Mouse (Mus musculus) lung, embryonic 16.5 days (tissue): ENCODE results near the gene Mark2. TPM values are rescaled to one million over a fixed set of nuclear protein-coding genes. Genes with fewer than 3 reads are reported as not detected.

Source experiments
- ATAC-seq: fragments of 200-750 bp; cut with Nextera tagmentation; 2 replicates; pipeline ENCODE4 v1.8.0; 2017; ENCODE audit warnings: low read depth, mild to moderate bottlenecking, moderate library complexity
- H3K27ac ChIP-seq: fragments of 300-500 bp; sonication (generic); 2 replicates; pipeline ENCODE4 v1.5.1; 2014; ENCODE audit warnings: mild to moderate bottlenecking, control low read depth, low read length
- H3K27me3 ChIP-seq: fragments of 300-500 bp; sonication (generic); 2 replicates; pipeline ENCODE4 v1.6.1; 2014; ENCODE audit warnings: low read depth, low read length, mixed read lengths; ENCODE audit not compliant: control insufficient read depth, insufficient read depth
- H3K36me3 ChIP-seq: fragments of 300-500 bp; sonication (generic); 2 replicates; pipeline ENCODE4 v1.6.1; 2014; ENCODE audit warnings: low read length; ENCODE audit not compliant: control insufficient read depth, insufficient read depth
- H3K4me1 ChIP-seq: fragments of 300-500 bp; sonication (generic); replicated peaks from 2 replicates; pipeline ENCODE4 v1.6.1; 2014; ENCODE audit warnings: low read length, mixed read lengths; ENCODE audit not compliant: control insufficient read depth, insufficient read depth
- H3K4me2 ChIP-seq: fragments of 300-500 bp; sonication (generic); 2 replicates; pipeline ENCODE4 v1.6.1; 2014; ENCODE audit warnings: low read depth, low read length, control low read depth
- H3K4me3 ChIP-seq: fragments of 300-500 bp; sonication (generic); 2 replicates; pipeline ENCODE4 v1.5.1; 2014; ENCODE audit warnings: mild to moderate bottlenecking, low read length, control low read depth
- H3K9ac ChIP-seq: fragments of 300-500 bp; sonication (generic); 2 replicates; pipeline ENCODE4 v1.6.1; 2014; ENCODE audit warnings: low read length, control low read depth
- H3K9me3 ChIP-seq: fragments of 300-500 bp; sonication (generic); 2 replicates; pipeline ENCODE4 v1.6.1; 2016; ENCODE audit warnings: low read length; ENCODE audit not compliant: control insufficient read depth
- WGBS: fragments of 180-500 bp; shearing (Covaris S2); extraction: QIAGEN DNeasy Blood & Tissue Kit; methylation state at CpG from one replicate; pipeline ENCODE4 v1.1.7; 2014; 5-methylcytosine and 5-hydroxymethylcytosine counted together
- polyA plus RNA-seq: library from polyadenylated mRNA; unstranded; fragments of >200 nt; fragmentation: Nextera tagmentation; extraction: Ambion mirVana; gene quantifications from 2 replicates; pipeline ENCODE4 v1.2.1, GENCODE M21; 2015

The Mark2 gene
- polyA plus RNA-seq, 1 experiment from 2014 or later: 33.4 TPM

- peaks cover 22% of the 10 kb centered on the region for H3K36me3 ChIP-seq
- peak overlapping the region; percentile 18; the same call in 1 of the 2 replicates for H3K27ac ChIP-seq
- peaks cover 4% of the 10 kb centered on the region; the same call in 1 of the 2 replicates for H3K9me3 ChIP-seq
- H3K4me1 ChIP-seq: peaks cover 4% of the 10 kb centered on the region
- H3K27me3 ChIP-seq: no peaks in the 10 kb centered on the region
- 60% methylated on average over 7 of the region's 7 CpGs for WGBS
- H3K4me3 ChIP-seq: no peak overlapping the region
- ATAC-seq: no peak
- no peak overlapping the region for H3K9ac ChIP-seq
- no peak overlapping the region for H3K4me2 ChIP-seq
Observed at GRCm38 (mm10) chr19:7276053-7276659, 65.5 kb downstream of the Mark2 start.

DNA sequence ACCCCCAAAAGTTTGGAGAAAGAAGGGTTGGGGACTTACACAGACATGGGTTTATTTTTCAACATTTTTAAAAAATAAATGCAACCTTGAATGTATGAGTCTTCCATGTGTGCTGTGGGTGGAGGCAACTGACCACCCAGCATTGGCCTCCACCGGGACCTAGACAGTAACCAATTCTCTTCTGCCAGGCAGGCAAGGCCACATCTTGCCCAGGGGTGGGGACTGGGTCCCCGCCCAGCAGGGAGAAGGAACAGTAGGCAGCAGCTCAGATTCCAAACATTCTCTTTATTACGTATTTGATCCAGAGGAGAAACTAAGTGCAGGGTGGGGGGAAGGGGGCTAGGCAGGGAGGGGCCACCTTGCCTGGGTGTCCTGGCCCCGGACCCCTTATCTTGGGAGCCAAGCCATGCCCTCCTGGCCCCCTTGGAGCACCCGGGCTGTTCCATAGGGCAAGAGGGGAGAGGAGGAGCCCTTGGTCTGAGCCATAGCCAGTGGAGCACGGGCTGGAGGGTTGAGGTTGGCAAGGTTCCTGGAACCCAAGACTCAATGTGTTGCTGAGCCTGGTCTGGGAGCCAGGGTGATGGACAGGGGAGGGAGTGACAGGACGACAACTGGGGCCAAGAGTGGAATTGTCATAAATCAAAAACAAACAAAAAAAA, 66.4 kb downstream of the Mark2 start:
- Histone ChIP-seq H3K4me2 (no peak overlapping the region), H3K4me1 (peaks cover 4% of the 10 kb centered on the region), H3K9me3 (peaks cover 4% of the 10 kb centered on the region; the same call in 1 of the 2 replicates), H3K9ac (no peak overlapping the region), H3K27me3 (no peaks in the 10 kb centered on the region), H3K4me3 (no peak overlapping the region), H3K27ac (peak overlapping the region; percentile 41; the same call in 1 of the 2 replicates), H3K36me3 (peaks cover 21% of the 10 kb centered on the region)
- peak; percentile 34; the same call in 1 of the 2 replicates for ATAC-seq
- 32% methylated on average over 7 of the region's 7 CpGs for WGBS

GRCm38 (mm10) chr19:7274326-7274990, 67.2 kb downstream of the Mark2 start:
- no peak for ATAC-seq
- Histone ChIP-seq H3K36me3 (peaks cover 21% of the 10 kb centered on the region), H3K27ac (no peak overlapping the region)

GRCm38 (mm10) chr19:7273486-7273885, 68.2 kb downstream of the Mark2 start:
- Histone ChIP-seq H3K27ac (no peak overlapping the region), H3K4me3 (no peak overlapping the region), H3K36me3 (peaks cover 21% of the 10 kb centered on the region), H3K4me2 (no peak overlapping the region), H3K9ac (no peak overlapping the region), H3K9me3 (peaks cover 4% of the 10 kb centered on the region; the same call in 1 of the 2 replicates), H3K27me3 (no peaks in the 10 kb centered on the region), H3K4me1 (peaks cover 18% of the 10 kb centered on the region)
- no peak for ATAC-seq
- 91% methylated on average over 4 of the region's 4 CpGs for WGBS

More at GRCm38 (mm10) chr19:7274326-7274990, 67.2 kb downstream of the Mark2 start:
- Histone ChIP-seq H3K27me3 (no peaks in the 10 kb centered on the region), H3K9ac (no peak overlapping the region), H3K4me2 (no peak overlapping the region), H3K9me3 (peaks cover 4% of the 10 kb centered on the region; the same call in 1 of the 2 replicates), H3K4me1 (peaks cover 11% of the 10 kb centered on the region), H3K4me3 (no peak overlapping the region)
- 77% methylated on average over 13 of the region's 13 CpGs for WGBS

GRCm38 (mm10) chr19:7269290-7270044, 72.2 kb downstream of the Mark2 start:
- peak overlapping the region; percentile 95 for H3K4me2 ChIP-seq
- H3K9me3 ChIP-seq: peaks cover 4% of the 10 kb centered on the region; the same call in 1 of the 2 replicates
- H3K4me1 ChIP-seq: peaks cover 50% of the 10 kb centered on the region
- H3K9ac ChIP-seq: peak overlapping the region; percentile 78
- WGBS: 4% methylated on average over 11 of the region's 11 CpGs
- no peak for ATAC-seq
- no peaks in the 10 kb centered on the region for H3K27me3 ChIP-seq
- H3K27ac ChIP-seq: peak overlapping the region; percentile 6; the same call in 1 of the 2 replicates
- peaks cover 11% of the 10 kb centered on the region for H3K36me3 ChIP-seq
- peak overlapping the region; percentile 71 for H3K4me3 ChIP-seq

GRCm38 (mm10) chr19:7268722-7269090, 73.0 kb downstream of the Mark2 start:
- peaks cover 53% of the 10 kb centered on the region for H3K4me1 ChIP-seq
- H3K4me3 ChIP-seq: peak overlapping the region; percentile 71
- H3K9ac ChIP-seq: peak overlapping the region; percentile 78
- H3K4me2 ChIP-seq: peak overlapping the region; percentile 95
- peak overlapping the region; percentile 81 for H3K27ac ChIP-seq
- WGBS: 0% methylated on average over 23 of the region's 30 CpGs
- H3K27me3 ChIP-seq: no peaks in the 10 kb centered on the region
- peaks cover 8% of the 10 kb centered on the region for H3K36me3 ChIP-seq
- ATAC-seq: peak; percentile 43
- H3K9me3 ChIP-seq: peaks cover 3% of the 10 kb centered on the region; the same call in 1 of the 2 replicates

- ATAC-seq: peak; percentile 82
- under 1% methylated on average over 43 of the region's 97 CpGs for WGBS
- Histone ChIP-seq H3K36me3 (peaks cover 3% of the 10 kb centered on the region), H3K9ac (peak overlapping the region; percentile 78), H3K4me2 (peak overlapping the region; percentile 95), H3K9me3 (no peaks in the 10 kb centered on the region), H3K4me1 (peaks cover 53% of the 10 kb centered on the region), H3K27me3 (no peaks in the 10 kb centered on the region), H3K27ac (peak overlapping the region; percentile 81), H3K4me3 (peak overlapping the region; percentile 71)
Observed at GRCm38 (mm10) chr19:7267781-7268721, 73.6 kb downstream of the Mark2 start.

GRCm38 (mm10) chr19:7267091-7267741, 74.4 kb downstream of the Mark2 start, which contains the start of gene Rcor2:
Gene Rcor2 (plus strand): TSS chr19:7267325.
- WGBS: 5% methylated on average over 20 of the region's 28 CpGs
- Histone ChIP-seq H3K4me2 (peak within 1 kb of the TSS; percentile 95), H3K27me3 (no peaks in the 10 kb centered on the region), H3K9ac (peak within 1 kb of the TSS; percentile 78), H3K9me3 (no peaks in the 10 kb centered on the region; the same call in 1 of the 2 replicates), H3K4me3 (peak within 1 kb of the TSS; percentile 71), H3K4me1 (peaks cover 53% of the 10 kb centered on the region), H3K36me3 (no peaks in the 10 kb centered on the region; the same call in none of the 2 replicates), H3K27ac (peak within 1 kb of the TSS; percentile 81)
- ATAC-seq: peak; percentile 48
